Mouse (Mus musculus): ENCODE data around the gene Dsn1.

Gene Dsn1

GRCm38 (mm10) chr2:157021156-157021555 lies 14.2 kb upstream of the Dsn1 start:
- no peak for DNase-seq (ENCODE audit: low read depth, low spot score)

GRCm38 (mm10) chr2:157019228-157019627 lies 12.3 kb upstream of the Dsn1 start:
- DNase-seq (ENCODE audit: low read depth, low spot score): no peak

GRCm38 (mm10) chr2:157016529-157017270 lies 9.7 kb upstream of the Dsn1 start:
- no peak for DNase-seq (ENCODE audit: low read depth, low spot score)

GRCm38 (mm10) chr2:157012341-157012740 lies 5.4 kb upstream of the Dsn1 start:
- no peak for DNase-seq (ENCODE audit: low read depth, low spot score)

- no peak for DNase-seq (ENCODE audit: low read depth, low spot score)
Observed at GRCm38 (mm10) chr2:157010634-157011310, 3.8 kb upstream of the Dsn1 start.

GRCm38 (mm10) chr2:157010121-157010520 lies 3.2 kb upstream of the Dsn1 start:
- peak; percentile 28 for DNase-seq (ENCODE audit: low read depth, low spot score)

GRCm38 (mm10) chr2:157008509-157008908 lies 1.6 kb upstream of the Dsn1 start:
- no peak for DNase-seq (ENCODE audit: low read depth, low spot score)

GRCm38 (mm10) chr2:157007234-157007596 lies 261 bp upstream of the Dsn1 start:
- no peak for DNase-seq (ENCODE audit: low read depth, low spot score)

GRCm38 (mm10) chr2:157002321-157002720 lies 4.6 kb downstream of the Dsn1 start:
- no peak for DNase-seq (ENCODE audit: low read depth, low spot score)

- no peak for DNase-seq (ENCODE audit: low read depth, low spot score)
Observed at GRCm38 (mm10) chr2:156998263-156998662, 8.7 kb downstream of the Dsn1 start.

- peak; percentile 77 for DNase-seq (ENCODE audit: low read depth, low spot score)
Observed at GRCm38 (mm10) chr2:156996576-156996975, 10.4 kb downstream of the Dsn1 start.

GRCm38 (mm10) chr2:156991470-156992319 lies 15.3 kb downstream of the Dsn1 start, which contains the start of gene Ndrg3:
Ndrg3 (minus strand) TSS chr2:156992056.
- DNase-seq (ENCODE audit: low read depth, low spot score): peak; percentile 99

GRCm38 (mm10) chr2:156990727-156991431 lies 16.1 kb downstream of the Dsn1 start:
- peak; percentile 44 for DNase-seq (ENCODE audit: low read depth, low spot score)

GRCm38 (mm10) chr2:156987316-156987715 lies 19.6 kb downstream of the Dsn1 start:
- no peak for DNase-seq (ENCODE audit: low read depth, low spot score)

GRCm38 (mm10) chr2:156982864-156983263 lies 24.1 kb downstream of the Dsn1 start:
- peak; percentile 32 for DNase-seq (ENCODE audit: low read depth, low spot score)

GRCm38 (mm10) chr2:156981291-156981690 lies 25.7 kb downstream of the Dsn1 start:
- DNase-seq (ENCODE audit: low read depth, low spot score): no peak

- DNase-seq (ENCODE audit: low read depth, low spot score): peak; percentile 90
Observed at GRCm38 (mm10) chr2:156980059-156980458, 26.9 kb downstream of the Dsn1 start.

- peak; percentile 14 for DNase-seq (ENCODE audit: low read depth, low spot score)
Observed at GRCm38 (mm10) chr2:156976711-156977110, 30.2 kb downstream of the Dsn1 start.

GRCm38 (mm10) chr2:156974967-156975366 lies 32.0 kb downstream of the Dsn1 start:
- DNase-seq (ENCODE audit: low read depth, low spot score): no peak

- peak; percentile 76 for DNase-seq (ENCODE audit: low read depth, low spot score)
Observed at GRCm38 (mm10) chr2:156973316-156974100, 33.4 kb downstream of the Dsn1 start.

- no peak for DNase-seq (ENCODE audit: low read depth, low spot score)
Observed at GRCm38 (mm10) chr2:156970253-156970652, 36.7 kb downstream of the Dsn1 start.

All from 3T3-L1 (cell line).